Mouse (Mus musculus) frontal cortex, postnatal 10 days (tissue): Measurements from ENCODE around the gene Amotl2.

Experiments used
- DNase-seq, 2 experiments: peaks; one replicate each; pipeline ENCODE4 v3.0.0; 2022; ENCODE audit warnings: low spot score in 2 of 2, mixed read lengths in 1 of 2

Amotl2 gene

GRCm38 (mm10) chr9:102771308-102771895, 54.9 kb downstream of the Amotl2 start:
- DNase-seq, result no peak

- no peak for DNase-seq
Measured at GRCm38 (mm10) chr9:102777631-102778591, 61.4 kb downstream of the Amotl2 start.

GRCm38 (mm10) chr9:102779493-102779892, 63.0 kb downstream of the Amotl2 start:
- peak; percentile 62 to 69 for DNase-seq
